Mouse (Mus musculus): ENCODE data around the gene Tph2.

- TF ChIP-seq GATA1 (IDR thresholded peaks at IDR 0.05; ENCODE audit: borderline replicate concordance, low read length) (no peak), FLI1 (IDR thresholded peaks at IDR 0.05; ENCODE audit: low read length) (no peak)
These were observed 2.6 kb upstream of the Tph2 start for GRCm38 (mm10) chr10:115187390-115187789.
